Mouse (Mus musculus) cerebellum, postnatal 4 days (tissue): ENCODE results near the gene Sgms1.

ENCODE experiments used
- DNase-seq, 2 experiments: peaks; one replicate each; pipeline ENCODE4 v3.0.0; 2022; ENCODE audit warnings: low spot score in 2 of 2, mixed read lengths in 1 of 2

Sgms1 gene

DNA sequence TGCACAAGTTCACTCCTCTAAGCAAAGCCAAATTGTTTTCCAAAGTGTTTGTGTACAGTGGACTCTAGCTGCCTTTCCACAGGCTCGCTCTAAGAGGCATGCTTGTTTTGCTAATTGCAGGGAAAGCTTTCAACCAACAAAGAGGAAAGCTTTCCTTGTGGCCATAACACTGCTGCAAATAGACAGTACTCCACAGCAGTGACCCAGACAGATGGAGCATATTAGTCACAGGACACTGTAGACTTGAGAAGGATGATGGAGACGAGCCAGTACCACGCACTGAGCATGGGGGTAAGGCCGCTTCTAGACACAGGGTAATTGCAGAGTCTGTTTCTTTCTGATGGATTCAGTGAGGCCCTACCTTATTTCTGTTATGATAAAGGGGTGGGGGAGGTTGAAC, 33.3 kb downstream of the Sgms1 start:
- DNase-seq = no peak

DNA sequence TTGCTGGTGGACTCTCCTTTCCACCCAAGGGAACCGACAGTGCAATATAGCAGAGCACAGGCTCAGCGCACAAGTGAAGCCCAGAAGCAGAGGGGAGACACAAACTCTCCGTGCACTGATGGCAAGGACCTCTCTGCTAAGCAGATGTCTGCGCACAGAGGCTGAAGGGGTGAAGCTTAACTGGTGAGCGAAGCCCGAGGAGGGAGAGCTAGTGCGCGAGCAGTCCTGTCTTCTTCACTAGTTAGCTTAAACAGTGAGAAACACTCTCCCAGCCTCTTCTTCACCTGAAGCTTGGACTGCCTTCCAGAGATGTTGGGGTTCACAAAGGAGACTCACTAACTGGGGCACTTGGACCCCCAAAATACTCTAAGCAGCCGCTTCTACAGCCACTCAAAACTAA, 36.1 kb downstream of the Sgms1 start:
- DNase-seq = no peak

GRCm38 (mm10) chr19:32348955-32349654, 40.4 kb downstream of the Sgms1 start:
- DNase-seq = no peak

DNA sequence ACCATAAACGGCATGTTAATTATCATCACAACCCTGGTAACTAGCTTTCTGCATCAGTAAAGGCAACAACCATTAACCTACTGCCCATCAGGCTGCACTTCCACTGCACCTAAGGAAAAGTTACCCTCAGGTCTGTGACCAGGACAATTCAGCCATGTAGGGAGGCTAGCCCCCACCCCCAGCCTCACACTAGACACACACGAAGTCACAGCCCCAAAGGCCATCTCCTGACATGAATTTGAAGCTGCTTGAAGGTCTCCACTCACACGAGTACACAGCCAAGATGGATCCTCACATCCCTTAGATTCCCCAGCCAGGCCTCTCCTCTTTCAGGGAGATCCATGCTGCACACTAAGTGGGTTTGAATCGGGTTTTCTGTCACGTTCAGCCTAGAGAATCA, 42.0 kb downstream of the Sgms1 start:
- DNase-seq = no peak

DNA sequence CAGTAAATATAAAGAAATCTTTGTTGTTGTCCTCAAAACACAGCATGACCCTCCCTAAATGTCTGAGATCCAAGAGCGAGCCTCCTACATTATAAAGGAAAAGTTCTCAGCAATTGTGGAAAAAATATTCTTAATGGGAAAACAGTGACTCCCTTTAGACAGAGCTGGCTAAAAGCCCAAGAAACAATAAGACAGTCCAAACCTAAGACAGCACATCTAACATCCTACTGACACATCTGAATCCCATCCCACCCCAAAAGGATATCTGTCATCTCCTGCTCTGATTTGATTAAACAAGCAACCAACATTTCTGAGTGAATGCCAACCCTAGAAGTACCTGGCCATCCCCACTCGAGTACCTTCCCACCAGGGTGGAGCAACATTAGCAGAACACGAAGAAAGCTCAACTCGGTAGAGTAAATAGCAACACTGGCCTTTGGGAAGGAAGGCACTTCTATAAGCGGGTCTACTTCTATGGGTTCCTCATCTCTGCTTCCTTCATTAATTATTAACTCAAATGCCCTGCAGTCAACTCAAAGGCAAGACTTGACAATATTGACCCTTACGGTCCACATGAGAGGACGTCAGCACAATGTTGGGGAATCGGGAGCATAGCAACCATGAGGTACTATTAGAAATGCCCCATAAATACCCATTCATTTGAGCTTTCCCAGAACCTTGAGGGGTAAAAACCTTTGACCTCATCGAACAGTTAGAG, 42.7 kb downstream of the Sgms1 start:
- no peak for DNase-seq

DNA sequence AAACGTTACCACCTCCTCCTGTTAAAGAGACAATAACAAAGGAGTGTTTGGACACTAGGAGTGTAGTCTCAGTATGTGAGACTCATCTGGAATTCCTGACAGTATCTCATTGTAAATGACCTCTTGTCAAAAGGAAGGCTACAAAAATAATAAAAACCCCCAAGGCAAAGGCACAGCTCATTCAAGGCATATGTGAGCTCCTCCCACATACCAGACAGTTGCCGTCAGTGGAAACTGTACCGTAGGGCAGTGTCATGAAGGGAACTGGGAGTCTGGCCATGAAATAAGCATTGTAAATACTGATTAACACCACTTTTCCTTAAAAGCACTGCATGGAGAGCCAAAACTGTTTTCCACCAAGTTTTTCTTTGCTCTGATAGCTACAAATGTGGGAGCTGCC, 43.3 kb downstream of the Sgms1 start:
- DNase-seq = no peak

DNA sequence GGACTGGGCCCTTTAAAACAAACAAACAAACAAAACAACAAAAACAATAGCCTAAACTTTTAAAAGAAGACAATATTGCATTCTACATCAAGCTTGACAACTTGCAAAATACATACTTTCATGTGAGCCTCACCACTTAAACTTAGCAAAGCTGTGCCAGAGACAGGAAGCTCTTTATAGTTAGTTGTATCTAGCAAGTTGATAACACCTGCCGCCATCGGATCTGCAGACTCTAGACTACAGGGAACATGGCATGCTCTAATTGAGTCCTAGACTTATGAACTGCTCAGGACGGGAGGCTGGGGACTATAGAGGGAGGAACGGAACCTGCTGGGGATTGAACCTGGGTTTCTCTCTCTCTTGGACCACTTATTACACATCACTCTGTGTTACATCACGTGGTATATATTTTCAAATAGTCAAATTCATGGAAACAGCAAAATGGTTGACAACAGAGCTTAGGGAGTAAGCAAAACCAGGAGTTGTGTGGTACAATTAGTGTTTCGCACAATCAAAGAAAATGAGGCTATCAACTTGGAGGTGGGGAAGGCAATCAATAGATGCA, 44.3 kb downstream of the Sgms1 start:
- no peak for DNase-seq

DNA sequence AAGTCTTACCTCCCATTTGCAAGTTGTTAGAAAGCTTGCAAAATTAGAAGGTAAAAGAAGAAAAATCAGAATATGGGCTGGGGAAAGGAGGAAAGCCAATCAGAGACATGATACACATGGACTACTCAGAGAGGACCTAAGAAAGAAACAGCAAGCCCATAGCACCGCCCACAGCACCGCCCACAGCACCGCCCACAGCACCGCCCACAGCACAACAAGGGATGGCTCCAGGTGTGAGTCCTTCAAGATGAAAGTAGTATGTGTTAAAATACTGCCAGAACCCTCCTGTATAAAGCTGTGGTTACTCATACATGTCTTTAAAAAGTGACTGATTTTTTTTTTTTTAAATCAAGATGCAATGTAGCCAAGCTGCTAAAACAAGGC, 44.8 kb downstream of the Sgms1 start:
- no peak for DNase-seq

- peak in 1 of 2 experiments; percentile 12 for DNase-seq
Measured at GRCm38 (mm10) chr19:32343937-32344737, 45.4 kb downstream of the Sgms1 start.

- DNase-seq = no peak
Measured at GRCm38 (mm10) chr19:32342436-32342835, 47.1 kb downstream of the Sgms1 start.

DNA sequence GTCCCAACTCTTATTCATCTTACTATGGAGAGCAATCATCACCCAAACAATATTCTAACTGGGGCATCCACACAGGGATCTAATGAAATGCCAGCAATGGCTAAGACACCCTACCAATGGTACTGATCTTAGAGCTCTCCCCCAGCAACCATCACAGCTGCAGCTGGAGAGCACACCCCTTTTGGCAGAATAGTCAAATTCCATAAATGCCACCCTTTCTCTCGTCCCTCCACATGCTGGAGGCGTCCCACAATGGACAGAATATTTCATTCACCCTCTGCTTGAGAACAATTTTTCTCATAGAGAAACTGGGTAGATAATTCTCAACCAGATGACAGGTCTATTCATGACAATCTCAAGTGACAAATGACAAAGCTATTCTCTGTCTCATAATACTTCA, 48.4 kb downstream of the Sgms1 start:
- no peak for DNase-seq

- no peak for DNase-seq
Measured at GRCm38 (mm10) chr19:32340168-32340567, 49.3 kb downstream of the Sgms1 start.

DNA sequence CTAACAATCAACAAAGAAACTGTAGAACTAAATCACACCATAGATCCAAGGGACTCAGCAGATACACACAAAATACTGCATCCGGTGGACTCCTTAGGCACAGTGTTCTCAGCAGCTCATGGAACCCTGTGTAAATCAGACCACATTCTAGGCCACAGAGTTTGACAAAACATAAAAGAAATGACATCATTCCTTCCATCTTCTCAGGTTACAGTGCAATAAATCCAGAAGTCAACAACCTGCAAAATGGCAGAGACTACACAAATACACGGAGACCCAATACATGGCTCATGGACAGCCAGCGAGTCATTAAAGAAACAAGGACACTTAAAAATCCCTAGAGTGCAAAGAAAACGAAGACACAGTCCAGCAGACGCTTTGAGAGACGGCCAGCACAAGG, 51.8 kb downstream of the Sgms1 start:
- no peak for DNase-seq

GRCm38 (mm10) chr19:32334751-32335150, 54.8 kb downstream of the Sgms1 start:
- no peak for DNase-seq

DNA sequence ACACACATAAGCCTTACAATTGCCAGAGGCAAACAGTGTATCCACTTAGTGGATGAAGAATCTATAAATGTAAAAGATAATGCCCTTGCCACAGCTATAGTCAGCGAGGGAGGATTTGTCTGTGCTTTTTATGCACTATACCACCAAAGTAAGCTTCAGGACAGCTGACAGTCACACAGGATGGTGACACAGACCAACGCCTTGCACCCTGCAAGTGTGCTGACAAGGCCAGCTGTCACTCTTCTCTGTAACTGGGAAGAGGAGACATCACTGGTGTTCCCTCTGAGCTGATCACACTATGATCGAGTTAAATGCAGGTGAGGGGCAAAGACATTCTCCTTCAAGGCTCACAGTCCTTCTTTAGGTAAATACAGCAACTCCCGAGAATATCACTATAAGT, 56.0 kb downstream of the Sgms1 start:
- no peak for DNase-seq

DNA sequence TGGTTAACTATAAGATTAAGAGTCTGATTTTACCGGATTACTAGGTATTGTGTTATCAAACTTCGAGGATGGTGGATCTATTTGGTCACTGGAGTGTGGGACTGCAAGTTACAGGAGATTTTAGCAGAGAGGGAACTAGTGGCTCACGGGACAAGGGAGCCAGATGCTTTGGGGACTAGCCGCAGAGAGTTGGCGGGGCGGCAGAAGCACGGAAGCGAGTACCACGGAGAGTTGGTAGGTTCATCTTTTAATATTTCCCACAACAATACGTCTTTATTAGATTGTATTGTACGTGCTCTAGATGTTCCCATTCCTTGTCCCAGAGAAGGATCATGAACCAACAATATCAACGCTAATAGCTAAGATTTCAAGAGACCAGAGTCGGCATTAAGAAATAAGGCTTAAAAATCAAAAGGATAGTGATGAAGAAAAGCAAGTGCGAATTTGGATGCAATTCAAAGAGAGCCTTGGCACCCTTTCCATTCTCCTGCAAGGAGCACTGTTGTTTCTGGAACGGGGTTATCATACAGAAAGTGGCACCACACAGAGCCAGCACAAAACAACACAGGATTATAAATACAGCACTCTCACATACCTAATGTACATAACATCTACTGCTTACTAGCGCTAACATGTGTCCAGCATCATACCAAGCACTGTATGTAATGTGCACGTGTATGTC, 56.6 kb downstream of the Sgms1 start:
- DNase-seq = peak in 1 of 2 experiments; percentile 21

DNA sequence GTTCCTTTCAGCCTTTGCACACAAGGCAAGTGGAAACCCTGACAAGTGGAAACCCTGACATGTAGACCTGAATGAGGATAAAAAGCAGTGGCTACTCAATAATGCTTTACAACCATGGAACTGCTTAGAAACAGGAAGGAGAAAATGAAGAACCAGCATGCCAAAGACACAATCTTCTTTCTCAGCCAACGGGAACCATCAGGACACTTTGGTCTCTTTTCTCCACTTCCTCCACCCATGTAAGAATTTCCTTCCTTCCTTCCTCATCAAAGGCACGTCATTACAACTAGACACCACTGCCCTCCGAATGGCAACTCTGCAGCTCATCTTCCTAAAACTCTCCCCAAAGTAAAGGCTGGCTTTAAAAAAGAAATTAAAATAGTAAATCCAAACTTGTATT, 59.3 kb downstream of the Sgms1 start:
- no peak for DNase-seq

DNA sequence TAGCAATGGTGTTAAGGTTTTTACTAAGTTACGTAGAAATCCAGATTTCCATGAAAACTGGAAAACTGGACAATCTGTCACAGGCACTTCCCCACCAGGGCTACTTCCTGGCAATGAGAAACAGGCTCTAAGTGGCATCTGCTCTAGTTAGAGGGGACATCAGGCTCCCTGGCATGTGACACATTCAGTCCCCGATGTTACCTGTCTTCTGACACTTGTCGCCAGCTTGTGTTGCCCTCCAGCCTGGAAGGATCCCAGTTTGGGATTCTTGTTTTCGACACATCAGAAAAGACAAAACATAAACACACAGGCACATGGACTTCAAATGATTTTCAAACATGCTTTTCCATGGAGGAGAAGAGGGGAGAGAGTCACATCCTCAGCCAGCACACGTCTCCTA, 60.0 kb downstream of the Sgms1 start:
- no peak for DNase-seq

DNA sequence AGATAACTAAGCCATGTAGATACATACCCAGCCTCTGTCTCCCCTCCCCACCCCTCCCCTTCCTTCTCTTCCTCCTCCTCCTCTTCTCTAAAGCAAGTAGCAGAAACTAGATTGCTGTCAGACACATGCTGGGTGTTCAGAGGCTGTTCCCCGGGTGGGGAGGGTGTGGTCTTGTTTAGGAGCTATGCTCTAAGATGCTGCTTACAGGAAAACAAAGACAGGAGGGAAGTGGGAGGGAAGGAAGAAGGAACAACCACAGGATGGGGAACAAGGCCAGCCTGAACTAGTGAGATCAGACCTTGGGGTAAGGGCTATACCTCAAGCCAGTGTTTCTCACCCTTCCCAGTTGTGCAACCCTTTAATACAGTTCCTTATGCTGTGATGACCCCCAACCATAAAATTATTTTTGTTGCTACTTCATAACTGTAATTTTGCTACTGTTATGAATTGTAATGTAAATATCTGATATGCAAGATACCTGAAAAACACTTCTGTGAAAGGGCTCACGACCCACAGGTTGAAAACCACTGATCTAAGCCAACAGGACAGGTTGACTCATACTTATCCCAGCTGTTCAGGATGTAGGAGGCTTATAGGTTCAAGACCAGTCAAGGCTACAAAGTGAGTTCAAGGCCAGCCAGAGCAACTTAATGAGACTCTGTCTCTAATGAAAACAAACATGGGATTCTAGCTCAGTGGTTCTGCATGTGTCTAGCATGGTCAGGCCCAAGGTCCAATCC, 61.3 kb downstream of the Sgms1 start:
- DNase-seq = no peak

DNA sequence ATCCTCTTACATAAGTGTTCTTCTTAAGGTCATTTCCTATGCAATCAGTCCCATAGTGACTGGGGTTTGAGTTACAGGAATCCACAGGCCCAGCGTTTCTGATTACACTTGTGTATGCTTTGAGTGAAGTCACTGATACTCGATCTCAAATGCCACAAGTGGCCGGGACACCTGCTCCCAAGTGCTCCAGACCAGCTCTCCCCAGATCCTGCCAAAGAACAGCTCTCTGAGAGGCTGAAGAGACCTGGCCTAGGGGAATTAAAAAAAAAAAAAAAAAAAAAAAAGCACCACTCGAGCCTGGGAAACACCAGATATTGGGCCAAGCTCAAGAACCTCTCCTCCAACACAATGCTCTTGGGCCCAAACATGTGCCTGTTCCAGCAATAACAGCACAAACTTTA, 62.9 kb downstream of the Sgms1 start:
- DNase-seq = no peak

GRCm38 (mm10) chr19:32326156-32326555, 63.4 kb downstream of the Sgms1 start:
- no peak for DNase-seq
